Mouse (Mus musculus) heart, adult 2 months (tissue): ENCODE data around the gene Chpf2. TPM values are rescaled to one million over a fixed set of nuclear protein-coding genes. Genes with fewer than 3 reads are reported as not detected.

Experiments
- DNase-seq, 2 experiments: peaks; one replicate each; pipeline ENCODE4 v3.0.0; 2021
- H3K27ac ChIP-seq: fragments of 200-600 bp; 2 replicates; pipeline ENCODE4 v1.8.1; 2022
- H3K27me3 ChIP-seq: fragments of 200-500 bp; 2 replicates; pipeline ENCODE4 v1.6.1; 2012; ENCODE audit warnings: mild to moderate bottlenecking, low read length, inconsistent platforms, mixed read lengths; ENCODE audit not compliant: control insufficient read depth, insufficient read depth
- H3K36me3 ChIP-seq: fragments of 200-500 bp; 2 replicates; pipeline ENCODE4 v1.6.1; 2012; ENCODE audit warnings: low read length, inconsistent platforms; ENCODE audit not compliant: control insufficient read depth, insufficient read depth
- H3K4me1 ChIP-seq: fragments of 200-500 bp; 2 replicates; pipeline ENCODE4 v1.6.1; 2011; ENCODE audit warnings: low read length; ENCODE audit not compliant: control insufficient read depth, insufficient read depth
- H3K4me3 ChIP-seq: fragments of 200-600 bp; 2 replicates; pipeline ENCODE4 v1.8.1; 2022
- H3K79me2 ChIP-seq: fragments of 200-500 bp; replicated peaks from 2 replicates; pipeline ENCODE4 v1.6.1; 2012; ENCODE audit warnings: mild to moderate bottlenecking, inconsistent platforms, low read length, moderate library complexity, mixed read lengths; ENCODE audit not compliant: control insufficient read depth, insufficient read depth
- H3K9ac ChIP-seq: fragments of 200-500 bp; 2 replicates; pipeline ENCODE4 v1.6.1; 2012; ENCODE audit warnings: low read depth, mild to moderate bottlenecking, control low read depth, inconsistent platforms, low read length, mixed read lengths
- CTCF ChIP-seq: fragments of 200-600 bp; IDR thresholded peaks from 2 replicates; pipeline ENCODE4 v1.8.1; 2022; ENCODE audit warnings: antibody characterized with exemption, mild to moderate bottlenecking, moderate library complexity
- EP300 ChIP-seq: fragments of 200-500 bp; IDR thresholded peaks from 2 replicates; pipeline ENCODE4 v1.6.1; 2011; ENCODE audit warnings: low read depth, low read length, control low read depth; ENCODE audit not compliant: insufficient read depth
- POLR2A ChIP-seq: fragments of 200-500 bp; IDR thresholded peaks from 2 replicates; pipeline ENCODE4 v1.6.1; 2011; ENCODE audit warnings: mild to moderate bottlenecking, low read depth, low read length, control low read depth; ENCODE audit not compliant: insufficient read depth
- WGBS: fragments of 180-500 bp; shearing (Covaris S2); methylation state at CpG from one replicate; pipeline ENCODE4 v1.1.7; 2018; 5-methylcytosine and 5-hydroxymethylcytosine counted together
- intact Hi-C: fragments of 180-260 bp; cut with DNase I; formaldehyde crosslinking; loops from one replicate; pipeline ENCODE4 v1.15.1; 2025
- polyA plus RNA-seq: library from polyadenylated mRNA; depleted of rRNA; stranded (reverse); fragments of >200 nt; gene quantifications from 2 replicates; pipeline ENCODE4 v1.2.3, GENCODE M21; 2012
- total RNA-seq, 2 experiments: library from RNA; stranded (reverse); gene quantifications; 2 replicates each; pipeline ENCODE4 v1.2.3; 2021

Gene Chpf2
- total and polyA plus RNA-seq, 3 experiments, result 7.5 to 12.3 (median 9.0) TPM

- Histone ChIP-seq H3K27me3 (no peaks in the 10 kb centered on the region), H3K36me3 (no peaks in the 10 kb centered on the region), H3K9ac (no peak overlapping the region), H3K27ac (no peak overlapping the region), H3K79me2 (no peaks in the 10 kb centered on the region), H3K4me3 (no peak overlapping the region), H3K4me1 (peaks cover 2% of the 10 kb centered on the region; the same call in 1 of the 2 replicates)
- 62% methylated on average over 5 of the region's 5 CpGs for WGBS
- DNase-seq, result no peak
- intact Hi-C loops, result no loop called here
- TF ChIP-seq EP300, result no peak
- TF ChIP-seq CTCF, result no peak; the same call in 1 of the 2 replicates
- no peak for TF ChIP-seq POLR2A
Observed at GRCm38 (mm10) chr5:24612302-24612649, 25.7 kb downstream of the Chpf2 start.

- Histone ChIP-seq H3K27me3 (no peaks in the 10 kb centered on the region), H3K79me2 (no peaks in the 10 kb centered on the region), H3K27ac (no peak overlapping the region), H3K36me3 (no peaks in the 10 kb centered on the region), H3K4me3 (no peak overlapping the region), H3K4me1 (peaks cover 2% of the 10 kb centered on the region; the same call in 1 of the 2 replicates), H3K9ac (no peak overlapping the region)
- no peak for DNase-seq
- 62% methylated on average over 6 of the region's 6 CpGs for WGBS
- intact Hi-C loops, result no loop called here
- TF ChIP-seq CTCF (no peak), POLR2A (no peak), EP300 (no peak)
Observed at GRCm38 (mm10) chr5:24615097-24615496, 28.6 kb downstream of the Chpf2 start.

GRCm38 (mm10) chr5:24618921-24619320 lies 32.4 kb downstream of the Chpf2 start:
- intact Hi-C loops, result no loop called here
- H3K4me3 ChIP-seq, result no peak overlapping the region
- H3K9ac ChIP-seq, result no peak overlapping the region
- no peaks in the 10 kb centered on the region for H3K79me2 ChIP-seq
- H3K36me3 ChIP-seq, result no peaks in the 10 kb centered on the region
- DNase-seq, result no peak
- 81% methylated on average over 3 of the region's 3 CpGs for WGBS
- no peak overlapping the region for H3K27ac ChIP-seq
- no peaks in the 10 kb centered on the region for H3K4me1 ChIP-seq
- H3K27me3 ChIP-seq, result no peaks in the 10 kb centered on the region
- no peak for TF ChIP-seq EP300
- no peak for TF ChIP-seq POLR2A
- no peak for TF ChIP-seq CTCF

- no peak overlapping the region for H3K9ac ChIP-seq
- H3K36me3 ChIP-seq, result no peaks in the 10 kb centered on the region
- no peak overlapping the region for H3K27ac ChIP-seq
- no peak for TF ChIP-seq EP300
- TF ChIP-seq CTCF, result no peak
- no peak for TF ChIP-seq POLR2A
- DNase-seq, result no peak
- intact Hi-C loops, result no loop called here
- peaks cover 3% of the 10 kb centered on the region; the same call in 1 of the 2 replicates for H3K4me1 ChIP-seq
- 0 out of 2 replicates have a peak, but pooled peaks cover 2% of the 10 kb centered on the region for H3K27me3 ChIP-seq
- whole genome bisulfite sequencing, result 63% methylated on average over 8 of the region's 8 CpGs
- no peak overlapping the region for H3K4me3 ChIP-seq
- H3K79me2 ChIP-seq, result no peaks in the 10 kb centered on the region
Observed at GRCm38 (mm10) chr5:24620116-24620515, 33.6 kb downstream of the Chpf2 start.

GRCm38 (mm10) chr5:24620626-24621025 lies 34.1 kb downstream of the Chpf2 start:
- no peak overlapping the region for H3K27ac ChIP-seq
- WGBS, result 75% methylated on average over 8 of the region's 8 CpGs
- H3K79me2 ChIP-seq, result no peaks in the 10 kb centered on the region
- no peak for DNase-seq
- intact Hi-C loops, result no loop called here
- no peaks in the 10 kb centered on the region for H3K36me3 ChIP-seq
- no peak for TF ChIP-seq CTCF
- H3K4me1 ChIP-seq, result peaks cover 3% of the 10 kb centered on the region; the same call in 1 of the 2 replicates
- H3K9ac ChIP-seq, result no peak overlapping the region
- no peak overlapping the region for H3K4me3 ChIP-seq
- 0 out of 2 replicates have a peak, but pooled peaks cover 2% of the 10 kb centered on the region for H3K27me3 ChIP-seq

- Histone ChIP-seq H3K79me2 (no peaks in the 10 kb centered on the region), H3K4me3 (no peak overlapping the region), H3K27me3 (0 out of 2 replicates have a peak, but pooled peaks cover 2% of the 10 kb centered on the region), H3K9ac (no peak overlapping the region), H3K4me1 (peaks cover 3% of the 10 kb centered on the region; the same call in 1 of the 2 replicates), H3K36me3 (no peaks in the 10 kb centered on the region), H3K27ac (no peak overlapping the region)
- intact Hi-C loops, result no loop called here
- 77% methylated on average over 7 of the region's 7 CpGs for WGBS
- no peak for TF ChIP-seq EP300
- TF ChIP-seq POLR2A, result no peak
- no peak for TF ChIP-seq CTCF
- no peak for DNase-seq
Observed at GRCm38 (mm10) chr5:24622386-24623040, 36.0 kb downstream of the Chpf2 start.
